Mouse (Mus musculus): ENCODE measurements around the gene Slc35f4. TPM values are rescaled to one million over a fixed set of nuclear protein-coding genes. Genes with fewer than 3 reads are reported as not detected.

Gene Slc35f4
- total and polyA plus RNA-seq, 3 experiments = not detected

DNA sequence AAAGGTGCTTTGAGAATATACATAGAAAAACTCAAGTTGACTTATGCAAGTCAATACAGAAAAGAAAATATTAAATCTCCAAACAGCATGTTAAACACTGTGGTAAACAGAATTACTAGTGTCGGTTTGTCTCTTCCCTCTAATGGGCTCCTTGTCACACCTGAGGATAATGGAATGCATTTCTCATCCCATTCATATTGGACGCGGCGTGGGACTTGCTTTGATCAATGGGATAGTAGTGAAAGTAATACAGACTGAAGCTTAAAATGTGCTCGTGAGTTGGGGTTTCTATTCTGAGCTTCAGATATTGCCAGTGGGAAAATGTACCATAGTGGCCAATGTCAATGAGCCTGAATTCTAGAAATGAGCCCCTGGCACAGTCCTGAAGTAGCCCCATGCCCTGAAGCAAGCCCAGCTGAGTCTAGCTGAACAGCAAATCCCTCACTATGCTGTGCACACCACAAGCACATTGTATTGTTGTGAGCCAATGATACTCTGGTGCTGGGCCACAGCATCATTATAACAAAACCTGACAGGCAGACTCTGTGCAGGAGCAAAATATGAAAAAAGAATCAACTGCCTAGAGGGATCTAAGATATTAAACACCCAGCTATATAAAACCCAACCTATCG is 71.4 kb downstream of the Slc35f4 start:
- Histone ChIP-seq H3K4me2 (ENCODE audit: insufficient read depth, low read depth, poor library complexity, severe bottlenecking) (no peak overlapping the region), H3K27me3 (replicated peaks) (no peaks in the 10 kb centered on the region), H3K9ac (ENCODE audit: insufficient read depth, low read depth) (no peak overlapping the region), H3K9me3 (replicated peaks; ENCODE audit: low read length) (no peaks in the 10 kb centered on the region), H3K36me3 (replicated peaks in 1 of 2; ENCODE audit: control insufficient read depth in 1 of 2, insufficient read depth in 1 of 2, low read length in 1 of 2) (no peaks in the 10 kb centered on the region), H3K4me3 (replicated peaks in 1 of 3; ENCODE audit: low read depth in 2 of 3, low read length in 2 of 3, poor library complexity in 1 of 3) (no peak overlapping the region), H3K27ac (ENCODE audit: insufficient read depth, low read depth) (no peak overlapping the region), H3K4me1 (ENCODE audit: control insufficient read depth in 1 of 2, insufficient read depth in 2 of 2) (no peaks in the 10 kb centered on the region), H3K79me2 (replicated peaks; ENCODE audit: control insufficient read depth, extremely low read depth, insufficient read depth, poor library complexity, severe bottlenecking) (no peaks in the 10 kb centered on the region)
- in situ Hi-C loops (cut with MboI; ENCODE audit: low pct_ligation_motif_present, low pct_unique_long_range_greater_than_20kb, low sequenced_read_pairs) = no loop called here
- dilution Hi-C loops (cut with MboI; ENCODE audit: extremely low pct_ligation_motif_present, extremely low pct_unique_long_range_greater_than_20kb, low sequenced_read_pairs) = no loop called here
- no peak for DNase-seq (ENCODE audit: extremely low read depth)
- TF ChIP-seq ELF1 (IDR thresholded peaks at IDR 0.05; ENCODE audit: low read depth, low read length) (no peak), HCFC1 (IDR thresholded peaks at IDR 0.05; ENCODE audit: low read depth, low read length) (no peak)

- TF ChIP-seq ZMIZ1 (IDR thresholded peaks at IDR 0.05; ENCODE audit: low read depth, low read length) = no peak
- no peak for TF ChIP-seq CHD1 (IDR thresholded peaks at IDR 0.05; ENCODE audit: low read depth, low read length)
- no peak for TF ChIP-seq EP300 (IDR thresholded peaks at IDR 0.05; ENCODE audit: low read length)
- TF ChIP-seq IRF4 (IDR thresholded peaks at IDR 0.05; ENCODE audit: low read depth, low read length) = no peak
- TF ChIP-seq TBP (conservative IDR thresholded peaks at IDR 0.05; ENCODE audit: low read depth, low read length) = no peak
- no peak for TF ChIP-seq USF2 (conservative IDR thresholded peaks at IDR 0.05; ENCODE audit: low read depth, low read length)
- no peak for TF ChIP-seq CHD2 (IDR thresholded peaks at IDR 0.05; ENCODE audit: low read length)
- TF ChIP-seq NELFE (IDR thresholded peaks at IDR 0.05; ENCODE audit: low read depth, low read length) = no peak
- no peak for TF ChIP-seq USF1 (IDR thresholded peaks at IDR 0.05; ENCODE audit: low read depth, low read length)
- TF ChIP-seq MAZ (IDR thresholded peaks at IDR 0.05; ENCODE audit: low read depth, low read length) = no peak
- TF ChIP-seq POLR2A (IDR thresholded peaks at IDR 0.05; ENCODE audit: low read depth, low read length) = no peak
- no peak for TF ChIP-seq TCF12 (IDR thresholded peaks at IDR 0.05; ENCODE audit: low read depth, low read length)
- TF ChIP-seq MYC (IDR thresholded peaks at IDR 0.05; ENCODE audit: low read depth, low read length) = no peak
- H3K79me2 ChIP-seq (replicated peaks; ENCODE audit: control insufficient read depth, extremely low read depth, insufficient read depth, poor library complexity, severe bottlenecking) = no peaks in the 10 kb centered on the region
- no peak overlapping the region for H3K4me3 ChIP-seq (replicated peaks in 1 of 3; ENCODE audit: low read depth in 2 of 3, low read length in 2 of 3, poor library complexity in 1 of 3)
- no peak overlapping the region for H3K9ac ChIP-seq (ENCODE audit: insufficient read depth, low read depth)
- no peaks in the 10 kb centered on the region for H3K36me3 ChIP-seq (replicated peaks in 1 of 2; ENCODE audit: control insufficient read depth in 1 of 2, insufficient read depth in 1 of 2, low read length in 1 of 2)
- in situ Hi-C loops (cut with MboI; ENCODE audit: low pct_ligation_motif_present, low pct_unique_long_range_greater_than_20kb, low sequenced_read_pairs) (no loop called here), dilution Hi-C loops (cut with MboI; ENCODE audit: extremely low pct_ligation_motif_present, extremely low pct_unique_long_range_greater_than_20kb, low sequenced_read_pairs) (no loop called here)
- no peak for DNase-seq (ENCODE audit: extremely low read depth)
- no peak overlapping the region for H3K4me2 ChIP-seq (ENCODE audit: insufficient read depth, low read depth, poor library complexity, severe bottlenecking)
- H3K9me3 ChIP-seq (replicated peaks; ENCODE audit: low read length) = no peaks in the 10 kb centered on the region
- H3K4me1 ChIP-seq (ENCODE audit: control insufficient read depth in 1 of 2, insufficient read depth in 2 of 2) = no peaks in the 10 kb centered on the region
- no peak overlapping the region for H3K27ac ChIP-seq (ENCODE audit: insufficient read depth, low read depth)
- no peaks in the 10 kb centered on the region for H3K27me3 ChIP-seq (replicated peaks)
Measured at GRCm38 (mm10) chr14:49453782-49454181, 72.1 kb downstream of the Slc35f4 start.

DNA sequence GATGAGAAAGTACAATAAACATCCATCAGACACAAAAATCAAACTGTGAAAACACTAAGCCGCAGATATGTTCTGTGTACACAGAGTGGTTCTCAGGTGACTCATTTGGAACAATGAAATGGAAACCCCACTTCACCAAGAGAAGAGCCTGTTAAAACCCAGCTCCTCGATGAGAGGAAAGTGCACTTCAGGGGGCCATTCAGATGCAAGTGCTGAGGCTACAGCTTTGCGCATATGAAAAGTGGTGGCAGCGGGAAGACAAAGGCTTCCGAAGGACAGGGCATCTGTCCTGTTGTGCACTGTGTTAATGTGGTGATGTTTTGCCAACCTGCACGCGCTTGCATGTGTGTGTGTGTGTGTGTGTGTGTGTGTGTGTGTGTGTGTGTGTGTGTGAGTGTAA is 78.2 kb downstream of the Slc35f4 start:
- in situ Hi-C loops (cut with MboI; ENCODE audit: low pct_ligation_motif_present, low pct_unique_long_range_greater_than_20kb, low sequenced_read_pairs) = no loop called here
- dilution Hi-C loops (cut with MboI; ENCODE audit: extremely low pct_ligation_motif_present, extremely low pct_unique_long_range_greater_than_20kb, low sequenced_read_pairs) = no loop called here
- TF ChIP-seq CHD2 (IDR thresholded peaks at IDR 0.05; ENCODE audit: low read length) (no peak), JUN (IDR thresholded peaks at IDR 0.05; ENCODE audit: insufficient read depth, low read depth, low read length) (no peak), CTCF (conservative IDR thresholded peaks at IDR 0.05 in 1 of 2, IDR thresholded peaks at IDR 0.05 in 1 of 2; ENCODE audit: low read depth in 2 of 2, low read length in 2 of 2) (no peak)
- H3K36me3 ChIP-seq (replicated peaks in 1 of 2; ENCODE audit: control insufficient read depth in 1 of 2, insufficient read depth in 1 of 2, low read length in 1 of 2) = no peaks in the 10 kb centered on the region
- H3K79me2 ChIP-seq (replicated peaks; ENCODE audit: control insufficient read depth, extremely low read depth, insufficient read depth, poor library complexity, severe bottlenecking) = no peaks in the 10 kb centered on the region
- H3K9me3 ChIP-seq (replicated peaks; ENCODE audit: low read length) = no peaks in the 10 kb centered on the region
- no peak for DNase-seq (ENCODE audit: extremely low read depth)
- H3K27ac ChIP-seq (ENCODE audit: insufficient read depth, low read depth) = no peak overlapping the region
- no peaks in the 10 kb centered on the region for H3K4me1 ChIP-seq (ENCODE audit: control insufficient read depth in 1 of 2, insufficient read depth in 2 of 2)
- no peak overlapping the region for H3K4me3 ChIP-seq (replicated peaks in 1 of 3; ENCODE audit: low read depth in 2 of 3, low read length in 2 of 3, poor library complexity in 1 of 3)
- no peak overlapping the region for H3K4me2 ChIP-seq (ENCODE audit: insufficient read depth, low read depth, poor library complexity, severe bottlenecking)
- H3K9ac ChIP-seq (ENCODE audit: insufficient read depth, low read depth) = no peak overlapping the region
- H3K27me3 ChIP-seq (replicated peaks) = no peaks in the 10 kb centered on the region

Measured in CH12.LX (cell line).